Mouse (Mus musculus) neural tube, embryonic 14.5 days (tissue): ENCODE measurements around the gene Muc2. TPM values are rescaled to one million over a fixed set of nuclear protein-coding genes. Genes with fewer than 3 reads are reported as not detected.

Source experiments
- ATAC-seq: fragments of 200-750 bp; cut with Nextera tagmentation; 2 replicates; pipeline ENCODE4 v1.8.0; 2017; ENCODE audit warnings: low read depth, mild to moderate bottlenecking, moderate TSS enrichment, moderate library complexity
- H3K27ac ChIP-seq: fragments of 300-500 bp; sonication (generic); 2 replicates; pipeline ENCODE4 v1.5.1; 2014; ENCODE audit warnings: low read depth, mild to moderate bottlenecking, control low read depth, low read length, moderate library complexity, mixed read lengths
- H3K27me3 ChIP-seq: fragments of 300-500 bp; sonication (generic); 2 replicates; pipeline ENCODE4 v1.6.1; 2014; ENCODE audit warnings: low read length; ENCODE audit not compliant: control insufficient read depth, insufficient read depth
- H3K36me3 ChIP-seq: fragments of 300-500 bp; sonication (generic); 2 replicates; pipeline ENCODE4 v1.6.1; 2014; ENCODE audit warnings: low read length, mixed read lengths; ENCODE audit not compliant: control insufficient read depth, insufficient read depth
- H3K4me1 ChIP-seq: fragments of 300-500 bp; sonication (generic); 2 replicates; pipeline ENCODE4 v1.6.1; 2014; ENCODE audit warnings: low read length; ENCODE audit not compliant: control insufficient read depth, insufficient read depth
- H3K4me2 ChIP-seq: fragments of 300-500 bp; sonication (generic); 2 replicates; pipeline ENCODE4 v1.6.1; 2014; ENCODE audit warnings: mild to moderate bottlenecking, low read depth, low read length, control low read depth
- H3K4me3 ChIP-seq: fragments of 300-500 bp; sonication (generic); 2 replicates; pipeline ENCODE4 v1.5.1; 2014; ENCODE audit warnings: low read depth, low read length, control low read depth, mixed read lengths
- H3K9ac ChIP-seq: fragments of 300-500 bp; sonication (generic); replicated peaks from 2 replicates; pipeline ENCODE4 v1.6.1; 2014; ENCODE audit warnings: low read depth, mild to moderate bottlenecking, control low read depth, low read length, mixed read lengths
- H3K9me3 ChIP-seq: fragments of 300-500 bp; sonication (generic); 2 replicates; pipeline ENCODE4 v1.6.1; 2016; ENCODE audit warnings: low read length; ENCODE audit not compliant: control insufficient read depth
- WGBS: fragments of 180-500 bp; shearing (Covaris S2); extraction: QIAGEN DNeasy Blood & Tissue Kit; methylation state at CpG from one replicate; pipeline ENCODE4 v1.1.7; 2014; 5-methylcytosine and 5-hydroxymethylcytosine counted together
- polyA plus RNA-seq: library from polyadenylated mRNA; unstranded; fragments of >200 nt; fragmentation: Nextera tagmentation; extraction: Ambion mirVana; gene quantifications from 2 replicates; pipeline ENCODE4 v1.2.1, GENCODE M21; 2014

Muc2 gene
- polyA plus RNA-seq, 1 experiment from 2014 or later: 0.86 TPM

GRCm38 (mm10) chr7:141747451-141748100, 57.4 kb downstream of the Muc2 start:
- no peak overlapping the region for H3K4me2 ChIP-seq
- no peak overlapping the region for H3K4me3 ChIP-seq
- WGBS: 88% methylated on average over 7 of the region's 7 CpGs
- H3K9me3 ChIP-seq: no peaks in the 10 kb centered on the region
- no peaks in the 10 kb centered on the region for H3K36me3 ChIP-seq
- H3K27ac ChIP-seq: no peak overlapping the region
- H3K9ac ChIP-seq: no peak overlapping the region
- no peaks in the 10 kb centered on the region for H3K27me3 ChIP-seq
- H3K4me1 ChIP-seq: no peaks in the 10 kb centered on the region
- no peak for ATAC-seq

DNA sequence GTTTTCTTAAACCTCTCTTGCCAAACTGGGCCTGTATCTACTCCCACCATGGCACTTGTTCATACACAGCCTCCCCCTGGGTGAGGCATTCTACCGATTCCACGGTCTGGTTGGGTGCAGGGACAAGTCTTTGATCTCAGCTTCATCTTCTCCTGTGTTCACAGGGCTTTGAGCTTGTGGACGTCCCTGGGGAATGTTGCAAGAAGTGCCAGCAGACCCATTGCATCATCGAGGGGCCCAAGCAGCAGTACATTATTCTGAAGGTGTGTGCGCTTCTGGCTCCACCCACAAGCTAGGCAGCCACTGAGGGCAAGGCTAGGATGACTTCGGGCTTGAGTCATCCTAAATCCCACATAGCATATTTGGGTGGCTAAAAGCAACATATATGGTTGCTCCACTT, 62.4 kb downstream of the Muc2 start:
- H3K27me3 ChIP-seq: no peaks in the 10 kb centered on the region
- no peak overlapping the region for H3K4me2 ChIP-seq
- H3K27ac ChIP-seq: no peak overlapping the region
- H3K4me1 ChIP-seq: no peaks in the 10 kb centered on the region
- H3K36me3 ChIP-seq: no peaks in the 10 kb centered on the region
- H3K9ac ChIP-seq: no peak overlapping the region
- no peak for ATAC-seq
- no peaks in the 10 kb centered on the region for H3K9me3 ChIP-seq
- no peak overlapping the region for H3K4me3 ChIP-seq
- 84% methylated on average over 6 of the region's 6 CpGs for WGBS

GRCm38 (mm10) chr7:141755831-141756230, 65.7 kb downstream of the Muc2 start:
- H3K27ac ChIP-seq: no peak overlapping the region
- no peak overlapping the region for H3K9ac ChIP-seq
- no peak overlapping the region for H3K4me3 ChIP-seq
- H3K9me3 ChIP-seq: no peaks in the 10 kb centered on the region
- H3K4me2 ChIP-seq: no peak overlapping the region
- H3K4me1 ChIP-seq: no peaks in the 10 kb centered on the region
- no peaks in the 10 kb centered on the region for H3K27me3 ChIP-seq
- no peaks in the 10 kb centered on the region for H3K36me3 ChIP-seq
- no peak for ATAC-seq
- WGBS: 53% methylated on average over 4 of the region's 4 CpGs

DNA sequence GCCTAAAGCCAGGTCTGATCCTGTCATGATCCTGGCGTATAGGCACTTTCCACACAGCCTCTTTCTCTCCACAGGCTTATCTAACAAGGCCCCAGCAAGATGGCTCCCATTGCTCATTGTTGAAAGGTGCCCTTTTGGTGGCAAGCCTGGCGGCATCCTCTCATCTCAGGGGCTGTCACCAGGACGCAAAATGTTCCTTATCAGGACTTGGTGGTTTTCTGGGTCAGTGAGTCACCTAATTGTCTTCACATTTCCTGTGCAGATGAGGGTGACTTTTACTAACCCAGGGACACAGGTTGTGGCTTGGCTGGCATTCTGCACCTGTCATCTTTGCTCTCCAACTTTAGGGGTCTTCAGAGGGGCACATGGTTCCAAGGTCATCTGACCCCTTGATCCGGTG, 68.2 kb downstream of the Muc2 start:
- 86% methylated on average over 4 of the region's 4 CpGs for WGBS
- Histone ChIP-seq H3K4me1 (no peaks in the 10 kb centered on the region), H3K4me2 (no peak overlapping the region), H3K27ac (no peak overlapping the region), H3K27me3 (no peaks in the 10 kb centered on the region), H3K36me3 (no peaks in the 10 kb centered on the region), H3K9ac (no peak overlapping the region), H3K4me3 (no peak overlapping the region), H3K9me3 (no peaks in the 10 kb centered on the region)
- no peak for ATAC-seq

GRCm38 (mm10) chr7:141770521-141770920, 80.4 kb downstream of the Muc2 start:
- Histone ChIP-seq H3K9ac (no peak overlapping the region), H3K4me1 (no peaks in the 10 kb centered on the region), H3K4me3 (no peak overlapping the region), H3K27me3 (no peaks in the 10 kb centered on the region), H3K4me2 (no peak overlapping the region), H3K9me3 (no peaks in the 10 kb centered on the region), H3K27ac (no peak overlapping the region), H3K36me3 (no peaks in the 10 kb centered on the region)
- ATAC-seq: no peak
- WGBS: 90% methylated on average over 3 of the region's 3 CpGs

- no peaks in the 10 kb centered on the region for H3K36me3 ChIP-seq
- H3K9ac ChIP-seq: no peak overlapping the region
- no peaks in the 10 kb centered on the region for H3K27me3 ChIP-seq
- no peaks in the 10 kb centered on the region for H3K4me1 ChIP-seq
- no peaks in the 10 kb centered on the region for H3K9me3 ChIP-seq
- H3K4me3 ChIP-seq: no peak overlapping the region
- no peak for ATAC-seq
- WGBS: 93% methylated on average over 8 of the region's 8 CpGs
- no peak overlapping the region for H3K27ac ChIP-seq
- H3K4me2 ChIP-seq: no peak overlapping the region
These were observed 80.8 kb downstream of the Muc2 start for GRCm38 (mm10) chr7:141770988-141771387.

- Histone ChIP-seq H3K4me2 (no peak overlapping the region), H3K36me3 (no peaks in the 10 kb centered on the region), H3K27me3 (no peaks in the 10 kb centered on the region), H3K4me3 (no peak overlapping the region), H3K9me3 (no peaks in the 10 kb centered on the region), H3K4me1 (no peaks in the 10 kb centered on the region), H3K9ac (no peak overlapping the region), H3K27ac (no peak overlapping the region)
- no peak for ATAC-seq
- 71% methylated on average over 1 of the region's 1 CpGs for WGBS
These were observed 82.0 kb downstream of the Muc2 start for GRCm38 (mm10) chr7:141772058-141772557.

DNA sequence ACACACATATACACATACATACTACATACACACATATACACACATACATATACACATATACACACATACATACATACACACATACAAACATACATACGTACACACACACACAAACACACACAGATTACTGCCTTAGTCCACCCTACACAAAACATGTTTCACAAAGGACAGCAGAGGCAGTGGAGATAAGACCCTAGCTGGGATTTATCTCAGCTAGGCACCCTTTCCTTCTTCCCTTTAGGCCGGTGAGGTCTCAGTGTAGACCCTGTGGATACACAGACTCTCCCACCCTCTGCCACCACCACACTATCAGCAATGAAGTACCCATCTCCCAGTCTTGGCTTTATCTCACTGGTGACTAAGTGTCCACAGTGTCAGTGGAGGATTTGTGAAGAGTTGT, 84.7 kb downstream of the Muc2 start:
- Histone ChIP-seq H3K9me3 (no peaks in the 10 kb centered on the region), H3K27me3 (no peaks in the 10 kb centered on the region), H3K27ac (no peak overlapping the region), H3K4me1 (no peaks in the 10 kb centered on the region), H3K9ac (no peak overlapping the region), H3K4me2 (no peak overlapping the region), H3K4me3 (no peak overlapping the region), H3K36me3 (no peaks in the 10 kb centered on the region)
- ATAC-seq: no peak
- 97% methylated on average over 2 of the region's 2 CpGs for WGBS

DNA sequence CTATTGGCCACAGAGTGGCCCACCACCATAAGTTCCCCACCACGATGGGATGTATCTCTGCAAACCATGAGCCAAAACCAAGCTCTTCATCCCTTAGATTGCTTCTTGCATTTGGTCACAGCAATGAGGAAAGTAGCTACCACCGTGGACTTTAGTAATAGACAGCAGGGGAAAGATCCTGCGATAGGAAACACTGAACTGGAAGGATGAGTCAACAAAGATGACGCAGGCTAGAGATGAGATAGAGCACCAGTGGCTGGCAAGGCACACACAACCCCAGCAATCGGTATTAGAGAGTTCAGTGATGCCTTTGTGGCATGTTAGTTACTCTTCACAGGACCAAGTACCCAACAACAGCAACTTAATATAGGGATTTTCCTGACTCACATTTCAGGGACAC, 86.1 kb downstream of the Muc2 start:
- Histone ChIP-seq H3K4me3 (no peak overlapping the region), H3K27ac (no peak overlapping the region), H3K36me3 (no peaks in the 10 kb centered on the region), H3K9me3 (no peaks in the 10 kb centered on the region), H3K27me3 (no peaks in the 10 kb centered on the region), H3K9ac (no peak overlapping the region), H3K4me1 (no peaks in the 10 kb centered on the region), H3K4me2 (no peak overlapping the region)
- WGBS: 92% methylated on average over 5 of the region's 5 CpGs
- no peak for ATAC-seq
